Mouse (Mus musculus) left cerebral cortex, adult 9 months (tissue): ENCODE data around the gene Uqcrq.
"Not testable (repeated sequence)": the region's sequence is repeated elsewhere in the genome, so short reads cannot be mapped to it uniquely, and the experiment has no call there.

ENCODE experiments used
- DNase-seq, 2 experiments: peaks; one replicate each; pipeline ENCODE4 v3.0.0; 2022; ENCODE audit warnings: low spot score in 2 of 2

Gene Uqcrq

DNA sequence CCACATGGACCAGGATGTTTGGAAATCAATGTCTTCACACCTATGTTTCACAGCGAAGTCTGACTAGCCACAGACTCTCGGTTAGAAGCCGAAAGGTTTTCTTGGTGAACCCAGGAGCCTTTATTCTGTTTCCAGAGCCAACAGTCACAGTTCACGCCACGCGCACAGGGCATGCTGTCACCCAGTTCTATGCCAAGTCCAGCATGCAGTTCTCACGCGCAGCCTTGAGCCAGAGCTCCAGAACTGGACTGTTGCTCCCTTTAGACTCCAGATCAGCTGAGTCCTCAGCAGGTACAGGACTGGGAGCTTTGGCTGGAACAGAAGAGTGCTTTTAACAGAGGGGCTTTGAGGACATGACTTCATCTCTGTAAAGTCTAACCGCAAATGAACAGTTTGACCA, 21.8 kb upstream of the Uqcrq start:
- DNase-seq: no peak

DNA sequence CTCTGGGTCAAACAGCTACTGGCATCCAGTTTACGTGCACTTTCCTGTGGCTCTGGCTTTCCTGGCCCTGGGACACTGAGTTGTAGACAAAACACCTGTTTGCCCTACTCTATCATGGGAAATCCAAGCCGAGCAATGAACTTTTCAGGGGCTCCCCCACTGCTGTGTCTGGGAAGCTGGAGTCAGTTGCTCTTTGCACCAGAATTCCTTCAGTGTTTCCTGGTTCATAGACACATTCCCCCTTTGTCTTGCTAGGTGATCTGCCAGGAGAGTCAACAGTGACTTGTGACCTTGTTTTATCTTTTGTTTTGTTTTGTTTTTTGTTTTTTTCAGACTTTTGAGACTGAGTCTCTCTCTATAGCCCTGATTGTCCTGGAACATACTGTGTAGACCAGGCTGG, 20.7 kb upstream of the Uqcrq start:
- DNase-seq: no peak

DNA sequence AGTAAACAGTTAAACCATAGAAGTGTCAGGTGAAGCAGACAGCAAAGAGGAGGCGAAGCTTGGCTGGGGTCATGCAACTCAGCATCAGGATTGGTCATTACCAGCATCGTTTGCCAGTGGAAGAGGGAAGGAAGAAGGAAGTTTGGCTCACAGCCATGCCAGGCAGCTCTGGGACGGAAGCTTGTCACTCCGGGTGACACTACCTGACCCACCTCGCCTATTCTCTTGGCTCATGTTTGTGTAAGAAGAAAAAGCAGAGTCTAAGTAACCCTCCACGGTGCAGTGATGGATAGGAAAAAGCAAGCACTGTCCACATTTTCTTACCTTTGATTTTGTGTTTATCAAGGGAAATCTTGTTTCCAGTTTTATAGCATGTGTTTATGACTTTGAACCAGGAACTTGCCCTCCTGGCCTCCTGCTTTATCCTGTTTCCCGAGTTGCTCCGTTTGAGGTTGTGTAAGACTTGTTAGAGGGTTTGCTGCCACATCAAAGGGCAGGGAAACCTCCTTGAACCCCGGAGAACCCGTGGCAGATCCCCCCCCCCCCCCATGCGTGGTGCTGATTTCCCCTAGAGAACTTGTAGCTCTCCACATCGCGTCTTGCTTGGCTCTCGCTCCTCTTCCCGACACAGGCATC, 19.6 kb upstream of the Uqcrq start:
- no peak for DNase-seq

DNA sequence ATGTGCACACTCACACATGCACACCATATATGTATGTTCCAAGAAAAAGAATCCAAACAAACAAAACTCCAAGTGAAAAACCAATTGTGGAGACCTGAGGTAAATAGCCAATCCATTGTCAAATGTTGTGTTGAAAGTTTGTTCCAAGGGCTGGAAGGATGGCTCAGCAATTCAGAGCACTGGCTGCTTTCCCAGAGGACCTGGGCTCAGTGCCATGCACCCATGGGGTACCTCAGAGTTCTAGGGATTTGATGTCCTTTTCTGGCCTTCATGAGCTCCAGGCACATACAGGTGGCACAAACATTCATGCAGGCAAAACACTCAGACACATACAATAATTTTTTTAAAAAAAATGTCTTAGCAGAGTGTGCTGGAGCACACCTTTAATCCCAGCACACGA, 17.9 kb upstream of the Uqcrq start:
- no peak for DNase-seq

DNA sequence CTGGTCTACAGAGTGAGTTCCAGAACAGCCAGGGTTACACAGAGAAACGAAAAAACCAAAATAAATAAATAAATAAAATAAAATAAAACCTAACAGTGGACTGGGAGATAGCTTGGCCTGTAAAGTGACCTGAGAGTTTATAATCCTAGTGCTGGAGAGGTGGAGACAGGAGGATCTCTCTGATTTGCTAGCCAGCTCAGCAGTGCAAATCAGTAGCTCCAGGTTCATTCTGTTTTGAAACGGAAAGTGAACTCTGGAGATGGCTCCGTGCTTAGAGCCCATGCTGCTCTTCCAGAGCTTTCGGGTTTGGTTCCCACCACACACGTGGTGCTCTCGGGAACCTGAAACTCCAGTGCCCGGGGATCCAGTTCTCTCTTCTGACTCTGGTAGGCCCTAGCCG, 17.4 kb upstream of the Uqcrq start:
- DNase-seq: no peak

DNA sequence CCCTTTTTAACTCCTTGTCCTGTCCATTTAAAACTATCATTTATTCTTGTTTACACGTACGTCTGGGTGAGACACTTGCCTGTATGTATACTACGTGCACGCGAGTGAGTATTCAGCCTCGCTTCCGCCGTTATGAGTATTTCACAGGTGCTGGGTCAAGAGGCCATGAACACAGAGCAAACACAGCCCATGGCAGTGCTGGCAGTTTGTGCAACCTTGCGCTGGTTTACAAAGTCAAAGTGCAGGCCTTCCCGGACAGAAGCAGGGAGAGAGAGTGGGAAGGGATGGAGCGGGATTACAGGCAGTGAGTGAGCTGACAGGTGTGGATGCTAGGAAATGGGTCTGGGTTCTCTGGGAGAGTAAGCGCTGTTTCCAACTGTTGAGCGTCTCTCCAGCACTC, 15.6 kb upstream of the Uqcrq start:
- no peak for DNase-seq

DNA sequence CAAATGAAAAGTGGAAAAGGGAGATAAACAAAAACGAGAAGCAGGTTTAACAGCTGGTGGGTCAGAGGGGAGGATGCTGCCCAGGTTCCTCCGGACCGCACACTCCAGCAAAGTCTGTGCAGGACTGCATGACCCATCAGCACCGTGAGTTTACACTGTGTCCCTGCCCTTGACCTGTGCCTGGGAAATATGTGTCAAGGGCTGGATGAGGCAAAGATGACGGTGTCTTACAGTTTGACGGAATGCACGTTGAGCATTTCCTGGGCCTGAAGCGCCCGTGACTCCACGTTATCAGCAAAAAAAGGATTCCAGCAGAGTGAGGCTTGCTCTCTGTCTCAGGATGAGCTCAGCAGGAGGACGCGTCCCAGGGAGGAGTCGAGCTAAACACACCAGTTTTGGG, 14.9 kb upstream of the Uqcrq start:
- DNase-seq: no peak

DNA sequence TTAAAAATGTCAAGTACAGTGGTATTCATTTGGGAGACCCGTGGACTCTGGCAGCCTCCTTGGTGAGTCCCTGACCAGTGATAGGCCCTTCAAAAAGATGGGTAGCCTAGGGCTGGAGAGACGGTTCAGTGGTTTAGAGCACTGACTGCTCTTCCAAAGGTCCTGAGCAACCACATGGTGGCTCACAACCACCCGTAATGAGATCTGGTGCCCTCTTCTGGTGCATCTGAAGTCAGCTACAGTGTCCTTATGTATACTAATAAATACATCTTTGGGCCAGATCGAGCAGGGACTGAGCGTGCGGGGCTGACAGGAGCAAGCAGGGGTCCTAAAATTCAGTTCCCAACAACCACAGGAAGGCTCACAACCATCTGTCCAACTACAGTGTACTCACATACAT, 13.2 kb upstream of the Uqcrq start:
- DNase-seq: peak in 1 of 2 experiments; percentile 44

DNA sequence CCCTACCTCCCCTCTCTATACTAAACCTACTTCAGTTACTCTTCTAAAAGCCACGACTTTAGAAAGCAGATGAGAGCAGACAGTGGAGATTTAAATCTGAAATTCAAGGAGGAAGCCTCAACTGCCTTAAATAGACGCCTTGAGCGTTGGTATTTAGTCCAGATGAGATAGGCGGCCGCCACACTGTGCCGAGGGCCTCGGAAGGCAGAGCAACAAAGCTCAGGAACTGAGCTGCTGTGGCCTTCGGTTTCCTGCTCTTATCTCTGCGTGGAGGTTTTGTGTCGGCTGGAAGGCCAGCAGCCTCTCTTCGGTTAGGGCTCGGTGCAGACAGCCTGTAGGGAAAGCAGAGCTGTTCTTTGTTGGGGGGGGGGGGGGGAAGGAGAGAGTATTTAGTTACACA, 11.3 kb upstream of the Uqcrq start:
- DNase-seq: no peak

DNA sequence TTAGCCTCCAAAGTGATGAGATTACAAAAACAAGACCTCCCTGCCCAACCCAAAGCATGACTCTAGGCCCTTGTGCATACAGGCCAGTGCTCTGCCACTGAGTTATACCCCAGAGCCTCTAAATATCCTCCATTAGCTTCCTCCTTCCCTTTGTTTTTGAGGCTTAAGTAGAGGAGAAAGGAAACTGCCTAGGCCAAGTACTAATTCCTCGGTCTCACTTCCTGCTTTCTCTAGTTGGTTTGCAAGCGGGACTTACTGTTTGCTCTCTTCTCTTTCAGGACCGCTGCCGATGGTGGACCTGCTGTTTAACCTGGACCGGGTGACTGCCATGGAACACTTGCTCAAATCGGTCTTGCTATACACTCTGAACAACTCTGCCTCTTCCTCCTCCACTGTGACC, 5.7 kb upstream of the Uqcrq start:
- no peak for DNase-seq

DNA sequence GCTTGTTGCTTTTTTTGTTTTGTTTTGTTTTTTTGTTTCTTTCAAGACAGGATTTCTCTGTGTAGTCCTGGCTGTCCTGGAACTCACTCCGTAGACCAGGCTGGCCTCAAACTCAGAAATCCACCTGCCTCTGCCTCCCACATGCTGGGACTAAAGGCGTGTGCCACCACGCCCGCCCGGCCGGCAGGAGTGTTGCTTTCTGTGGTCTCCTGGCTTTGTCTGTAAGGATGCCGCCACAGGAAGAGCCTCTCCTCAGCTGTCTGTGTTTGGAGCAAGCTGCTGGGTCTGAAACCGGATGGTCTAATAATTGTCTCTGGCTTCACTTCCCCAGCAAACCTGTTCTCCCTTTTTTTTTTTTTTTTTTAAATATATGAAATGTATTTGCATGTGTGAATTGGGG, 4.9 kb upstream of the Uqcrq start:
- DNase-seq: no peak

DNA sequence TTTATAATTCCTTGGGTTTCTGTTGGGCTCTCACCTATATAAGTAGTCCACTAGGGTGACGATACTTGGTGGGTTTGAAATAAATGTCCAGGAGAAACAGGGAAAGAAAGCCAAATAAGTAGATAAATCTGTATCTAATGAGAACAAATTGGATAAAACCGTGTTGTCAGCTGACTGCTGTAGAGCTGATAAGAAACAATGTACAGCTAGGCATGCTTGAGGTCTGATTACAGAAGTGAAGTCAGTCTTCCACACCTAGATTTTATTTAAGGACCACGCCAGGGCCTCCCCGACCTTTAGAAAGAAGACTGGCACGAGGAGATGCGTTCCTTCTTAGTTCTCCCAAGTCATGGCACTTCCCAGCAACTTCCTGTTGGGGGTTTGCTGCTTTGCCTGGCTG, 2.4 kb upstream of the Uqcrq start:
- DNase-seq: no peak

DNA sequence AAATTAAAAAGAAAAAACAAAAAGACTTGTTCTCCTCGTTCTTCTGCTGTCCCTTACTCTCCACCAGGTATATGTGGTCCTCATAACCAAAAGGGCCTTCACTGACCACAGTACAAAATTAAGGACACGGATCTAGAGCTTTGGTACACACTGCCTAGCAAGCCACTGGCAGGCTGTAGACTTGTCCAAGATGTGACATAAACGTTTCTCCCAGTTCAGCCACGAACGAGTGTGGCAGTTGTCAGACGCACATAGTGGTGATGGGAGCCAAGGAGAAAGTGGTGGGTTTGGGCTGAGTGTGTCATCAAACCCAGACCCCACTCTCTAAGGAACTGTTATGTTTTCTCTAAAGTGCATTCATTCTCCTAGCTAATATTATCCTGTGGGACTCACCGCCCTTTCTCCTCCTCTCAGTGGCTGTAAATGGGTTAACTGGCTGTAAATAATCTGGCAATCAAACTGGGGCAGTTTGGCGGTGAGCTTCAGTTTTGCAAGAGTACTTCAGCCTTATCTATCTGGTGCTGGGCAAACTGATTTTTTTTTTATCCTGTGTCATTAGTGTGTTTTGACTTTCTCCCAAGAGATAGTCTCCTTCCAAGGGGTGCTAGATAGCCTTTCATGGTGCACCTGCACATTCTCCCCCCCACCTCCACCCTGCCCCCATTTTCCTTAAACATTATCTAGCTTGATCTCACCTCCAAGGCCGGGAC, 871 bp upstream of the Uqcrq start:
- DNase-seq: no peak

DNA sequence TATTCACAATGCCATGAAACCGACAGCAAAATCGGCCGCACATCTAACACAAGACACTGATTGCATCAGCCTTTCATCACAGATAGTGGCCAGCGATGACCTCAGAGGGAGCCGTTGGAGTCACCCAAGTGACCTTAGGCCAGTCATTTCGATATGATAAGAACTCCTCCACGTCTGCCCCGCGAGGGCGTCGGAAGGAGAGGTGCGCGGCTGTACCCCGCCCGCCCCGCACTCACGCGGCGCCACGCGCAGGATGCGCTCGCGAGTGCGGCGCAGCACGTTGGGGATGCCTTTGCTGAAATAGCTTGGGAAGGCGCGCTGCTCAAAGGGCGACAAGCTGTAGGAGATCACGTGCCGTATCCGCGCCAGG, 346 bp downstream of the Uqcrq start:
- no peak for DNase-seq

DNA sequence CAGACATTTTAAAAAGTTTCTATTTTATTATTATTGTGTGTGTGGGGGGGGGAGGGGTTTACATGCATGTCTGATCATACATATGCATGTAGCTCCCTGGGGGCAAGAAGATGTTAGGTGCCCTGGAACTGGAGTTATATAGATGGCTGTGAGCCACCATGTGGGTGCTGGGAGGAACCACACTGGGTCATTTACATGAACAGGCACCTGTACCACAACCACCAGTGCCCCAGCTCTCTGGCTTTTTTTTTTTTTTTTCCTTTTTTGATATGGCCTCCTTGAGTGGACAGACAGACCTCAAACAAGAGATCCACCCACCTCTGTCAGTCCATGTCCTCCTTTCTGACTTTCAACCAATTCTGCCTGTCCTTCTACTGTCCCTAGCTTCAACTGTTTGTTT, 1.4 kb downstream of the Uqcrq start:
- no peak for DNase-seq

DNA sequence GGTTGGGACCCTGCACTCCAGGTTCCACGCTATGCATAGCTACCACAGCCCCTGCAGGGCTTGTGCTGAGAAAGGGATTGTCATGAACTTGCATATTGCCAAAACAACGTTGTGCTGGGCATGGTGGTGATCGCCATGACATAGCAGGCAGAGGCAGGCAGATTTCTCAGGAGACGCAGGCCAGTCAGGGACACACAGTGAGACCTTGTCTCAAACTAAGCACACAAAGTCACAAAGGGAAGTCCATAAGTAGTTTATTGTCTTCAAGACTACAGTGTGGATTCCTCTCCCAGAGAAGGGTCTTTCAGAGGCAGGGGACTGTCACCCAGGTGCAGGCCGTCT, 1.9 kb downstream of the Uqcrq start:
- DNase-seq: no peak

DNA sequence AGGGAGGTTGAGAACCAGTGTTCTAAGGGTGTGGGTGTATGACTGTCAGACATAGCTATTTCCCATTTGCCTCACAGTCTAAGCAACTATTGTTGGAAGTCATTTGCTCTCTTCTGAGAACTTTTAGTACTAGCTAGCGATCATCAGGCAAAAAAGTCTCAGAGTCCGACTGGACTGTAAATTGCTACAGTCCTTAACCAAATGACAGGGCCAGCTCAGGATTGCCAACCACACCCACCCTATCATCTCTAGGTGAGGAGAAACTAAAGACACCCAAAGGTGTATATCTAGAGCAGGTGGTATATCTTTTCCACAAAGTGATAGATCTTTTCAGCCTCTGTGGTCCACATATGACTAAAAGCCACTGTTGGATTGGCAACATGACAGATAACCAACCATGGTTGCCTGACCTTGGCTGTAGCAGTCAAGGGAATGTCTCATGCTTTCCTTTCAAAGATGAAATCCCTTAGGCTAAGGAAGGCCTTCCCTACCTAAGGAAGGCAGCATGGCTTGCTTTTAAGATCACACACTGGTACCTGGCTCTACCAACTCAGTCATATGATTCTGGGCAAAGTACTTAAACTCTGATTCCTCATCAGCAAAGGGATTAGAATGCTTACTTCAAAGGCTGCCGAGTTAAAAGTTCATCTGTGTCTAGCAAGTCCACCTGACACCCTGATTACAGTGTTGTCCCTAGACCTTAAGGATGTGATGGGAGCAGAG, 2.5 kb downstream of the Uqcrq start:
- DNase-seq: no peak

DNA sequence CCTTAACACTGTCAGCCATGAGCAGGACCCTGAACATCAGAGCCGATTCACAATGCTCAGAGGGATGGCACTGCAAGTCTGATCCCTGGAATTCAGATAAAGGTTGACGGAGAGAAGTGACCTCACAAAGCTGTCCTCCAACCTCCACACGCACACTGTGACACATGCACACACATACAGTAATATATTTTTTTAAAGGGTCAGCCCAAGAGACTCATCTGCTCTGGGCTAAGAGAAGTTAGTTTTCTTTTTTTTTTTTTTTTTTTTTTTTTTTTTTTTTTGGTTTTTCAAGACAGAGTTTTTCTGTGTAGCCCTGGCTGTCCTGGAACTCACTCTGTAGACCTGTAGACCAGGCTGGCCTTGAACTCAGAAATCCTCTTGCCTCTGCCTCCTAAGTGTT, 3.7 kb downstream of the Uqcrq start:
- DNase-seq: not testable (repeated sequence)

DNA sequence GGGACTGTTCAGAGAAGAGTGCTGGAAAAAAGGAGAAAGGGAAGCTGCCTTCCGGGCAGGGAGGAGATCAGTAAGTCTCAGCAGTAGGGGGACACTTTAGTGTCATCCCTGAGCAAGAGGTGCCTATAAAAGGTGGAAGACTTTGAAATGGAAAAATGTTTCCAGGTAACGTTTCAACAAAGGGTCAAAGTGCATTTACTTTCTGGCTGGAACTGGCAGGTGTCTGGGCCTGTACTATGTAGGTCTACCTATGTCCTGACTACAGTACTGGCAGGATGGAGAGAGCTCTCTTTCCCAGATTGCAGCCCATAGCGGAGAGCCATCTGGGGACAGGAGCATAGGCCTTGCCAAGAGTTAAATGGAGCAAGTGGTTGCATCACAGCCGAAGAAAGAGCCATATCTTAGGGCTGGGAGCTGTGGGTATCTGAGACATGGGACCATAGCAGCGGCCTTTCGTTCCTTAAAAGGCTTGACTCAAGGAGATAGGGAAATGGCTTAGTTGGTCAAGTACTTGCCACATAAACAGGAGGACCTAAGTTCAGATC, 4.8 kb downstream of the Uqcrq start:
- no peak for DNase-seq

DNA sequence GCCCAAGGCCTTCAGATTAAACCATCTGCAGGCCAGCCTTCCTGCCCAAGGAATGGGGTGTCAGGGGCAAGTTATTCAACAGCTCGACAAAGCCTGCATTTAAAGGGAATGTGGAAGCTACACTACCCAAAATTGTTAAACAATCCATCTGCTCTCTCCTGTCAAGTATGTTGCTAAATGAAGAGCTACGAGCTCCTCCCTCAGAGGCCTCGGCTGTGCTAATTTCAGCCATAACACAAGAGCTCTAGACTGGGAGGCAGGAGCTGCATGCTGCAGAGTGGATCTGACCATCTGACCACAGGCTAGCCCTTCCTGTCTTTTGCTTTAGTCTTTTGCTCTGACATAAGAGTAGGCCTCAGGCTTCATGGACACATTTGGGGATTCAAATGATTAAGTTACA, 5.4 kb downstream of the Uqcrq start:
- DNase-seq: peak in 1 of 2 experiments; percentile 30

DNA sequence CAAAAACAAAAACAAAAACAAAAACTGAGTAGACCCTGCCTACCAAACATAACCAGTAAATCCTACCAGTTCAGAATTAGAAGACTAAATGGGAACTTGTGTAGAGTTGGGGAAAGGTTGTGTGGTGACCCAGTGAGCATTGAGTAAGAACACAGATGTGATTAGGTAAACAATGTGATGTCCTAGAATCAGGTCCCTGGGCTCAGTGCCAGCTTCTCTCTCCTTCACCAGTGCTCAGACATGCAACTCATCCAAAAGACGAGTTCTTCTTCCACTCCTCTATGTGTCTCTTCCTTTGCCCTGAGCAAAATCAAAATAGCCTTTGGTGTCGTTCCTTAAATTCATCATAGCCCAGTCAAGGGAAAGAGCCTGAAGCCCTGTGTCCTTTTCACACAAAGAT, 5.8 kb downstream of the Uqcrq start:
- no peak for DNase-seq

DNA sequence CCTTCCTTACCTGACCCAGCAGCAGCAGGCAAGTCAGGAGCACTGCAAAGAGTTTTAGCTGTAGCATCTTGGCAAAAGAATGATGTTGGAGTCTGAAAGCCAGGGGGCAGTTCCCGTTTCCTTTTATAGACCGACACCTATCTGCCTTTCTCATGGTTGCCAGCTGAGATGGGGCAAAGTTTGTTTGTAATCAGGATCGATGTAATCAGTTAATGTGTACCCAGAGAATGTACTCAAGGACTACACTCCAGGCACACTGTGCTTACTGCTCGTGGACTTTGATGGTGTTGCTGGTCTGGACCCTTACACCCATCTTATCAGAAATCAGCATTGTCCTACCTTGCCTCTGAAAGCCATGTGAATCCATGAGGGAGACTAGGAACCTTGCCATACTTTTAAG, 7.6 kb downstream of the Uqcrq start, which contains the start of gene Leap2:
Gene Leap2, minus strand, starts transcription at position 135 of the 400 bp plus-strand sequence.
- no peak for DNase-seq

DNA sequence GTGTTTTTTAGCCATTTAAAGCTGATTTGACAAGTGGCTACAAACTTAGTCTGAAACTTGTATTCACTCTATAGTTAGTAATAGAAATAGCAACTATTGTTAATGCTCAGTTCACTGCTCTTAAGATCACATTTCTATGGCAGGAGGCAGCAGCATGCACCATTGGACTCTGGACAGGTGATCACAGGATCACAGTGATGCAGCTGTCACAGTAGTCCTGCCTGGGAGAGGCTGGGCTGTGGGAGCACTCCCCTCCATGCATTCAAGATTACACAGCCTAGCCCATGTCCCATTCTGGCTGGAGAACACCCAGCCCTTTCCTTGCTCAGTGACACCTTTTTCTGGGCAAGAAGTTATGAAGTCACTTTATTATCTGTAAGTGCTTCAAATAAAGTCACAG, 12.6 kb downstream of the Uqcrq start:
- no peak for DNase-seq
